Mouse (Mus musculus) bone marrow, adult 2 months (tissue): ENCODE measurements around the gene Syt16.

ENCODE experiments used
- CTCF ChIP-seq: fragments of 200-500 bp; IDR thresholded peaks from 2 replicates; pipeline ENCODE4 v1.5.1; 2011; ENCODE audit warnings: low read length, control low read depth; ENCODE audit not compliant: control insufficient read depth, insufficient read depth
- POLR2A ChIP-seq: fragments of 200-500 bp; IDR thresholded peaks from 2 replicates; pipeline ENCODE4 v1.6.1; 2011; ENCODE audit warnings: low read depth, mild to moderate bottlenecking, control low read depth, low read length, borderline replicate concordance; ENCODE audit not compliant: control insufficient read depth

DNA sequence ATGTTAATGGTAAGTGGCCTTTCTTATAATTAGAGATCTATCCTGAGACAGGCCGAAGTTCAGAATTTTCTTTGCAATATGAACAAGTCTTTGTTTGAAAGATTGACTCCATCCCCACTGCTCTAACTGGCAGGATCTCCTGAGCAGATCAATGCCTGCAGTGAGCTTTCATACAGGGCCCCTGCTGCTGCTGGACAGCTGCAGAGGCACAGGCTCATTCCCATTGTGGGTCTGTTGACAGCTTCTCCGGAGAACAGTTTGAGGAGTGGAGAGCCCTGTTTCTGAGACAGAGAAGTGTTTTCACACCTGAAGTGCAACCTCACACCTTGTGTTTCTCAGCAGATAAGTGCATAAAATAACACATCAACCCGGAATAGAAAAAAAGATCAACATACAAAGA lies 267.4 kb downstream of the Syt16 start:
- TF ChIP-seq CTCF, result no peak
- TF ChIP-seq POLR2A, result no peak
